In the genomic region with DNA sequence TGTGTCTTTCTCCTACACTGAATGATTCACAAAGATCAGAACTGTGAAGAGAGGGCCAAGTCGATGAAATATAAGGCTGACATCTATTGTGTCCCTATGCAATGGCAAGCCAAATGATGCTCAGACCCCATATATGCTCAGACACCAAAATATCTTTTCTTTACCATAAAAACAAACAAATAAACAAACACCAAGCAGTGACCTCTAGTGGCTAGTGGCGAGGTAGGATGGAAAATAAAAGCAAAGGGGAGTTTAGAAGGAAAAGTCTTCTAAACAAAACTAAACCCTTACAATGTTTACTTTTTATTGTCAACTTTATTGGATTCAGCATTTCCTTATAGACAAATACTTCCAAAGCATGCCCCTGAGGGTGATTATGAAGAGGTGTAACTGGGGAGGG, we compare ENCODE assay signal across 27 mouse cellular contexts.
DNase-seq lines count a peak whose midpoint lies in the region; TF ChIP-seq lines count a peak whose summit lies in the region.
"Had no signal": no experiment of that assay in that cellular context is flagged by ENCODE, and none has a peak within 500 bp of the region (broad histone marks: within the 10 kb centered on the region; RNA-seq: fewer than 3 reads in every experiment).

No protein-coding gene starts in this region.

- no peaks in the 10 kb centered on the region for H3K79me2 ChIP-seq in heart, adult 2 months (replicated peaks; ENCODE audit: control insufficient read depth, insufficient read depth, low read length)
- no peaks in the 10 kb centered on the region for H3K79me2 ChIP-seq in MEL (ENCODE audit: control insufficient read depth, insufficient read depth, low read length, poor library complexity)
- H3K79me2 ChIP-seq in myocyte (ENCODE audit: control insufficient read depth, insufficient read depth), result no peaks in the 10 kb centered on the region

- H3K27ac ChIP-seq in heart, adult 2 months, result no peak overlapping the region
- no peak overlapping the region for H3K27ac ChIP-seq in layer of hippocampus, adult 2 months
- no peak overlapping the region for H3K27ac ChIP-seq in MEL (ENCODE audit: control insufficient read depth, low read depth, low read length)
- H3K27ac ChIP-seq: embryonic facial prominence, embryonic 13.5 days; limb, embryonic 12.5 days; liver, embryonic 15.5 days; stomach, embryonic 15.5 days had no signal

- TF ChIP-seq CTCF in heart, adult 2 months (IDR thresholded peaks at IDR 0.05), result peak; percentile 51
- peak; percentile 63 for TF ChIP-seq CTCF in layer of hippocampus, adult 2 months (conservative IDR thresholded peaks at IDR 0.05)
- TF ChIP-seq CTCF in MEL (IDR thresholded peaks at IDR 0.05 in 2 of 3, conservative IDR thresholded peaks at IDR 0.05 in 1 of 3; ENCODE audit: control insufficient read depth in 1 of 3, insufficient read depth in 1 of 3, low read depth in 2 of 3, low read length in 3 of 3, poor library complexity in 1 of 3, severe bottlenecking in 1 of 3), result peak in 1 of 3 experiments; percentile 27; a peak in 2 of 6 replicates

- no peak for TF ChIP-seq POLR2A in heart, adult 2 months (IDR thresholded peaks at IDR 0.05; ENCODE audit: insufficient read depth, low read depth, low read length)
- TF ChIP-seq POLR2A in MEL (IDR thresholded peaks at IDR 0.05; ENCODE audit: control insufficient read depth in 1 of 2, insufficient read depth in 1 of 2, low read depth in 1 of 2, low read length in 2 of 2, poor library complexity in 1 of 2) (no peak), myocyte (IDR thresholded peaks at IDR 0.05; ENCODE audit: insufficient read length, low read depth) (no peak)

- H3K4me3 ChIP-seq in heart, adult 2 months, result no peak overlapping the region
- no peak overlapping the region for H3K4me3 ChIP-seq in layer of hippocampus, adult 2 months
- H3K4me3 ChIP-seq in MEL (ENCODE audit: control insufficient read depth in 1 of 2, insufficient read depth in 1 of 2, low read depth in 2 of 2, low read length in 2 of 2), result no peak overlapping the region
- H3K4me3 ChIP-seq in myocyte, result peak overlapping the region; percentile 14
- H3K4me3 ChIP-seq: embryonic facial prominence, embryonic 13.5 days; limb, embryonic 12.5 days; liver, embryonic 15.5 days; stomach, embryonic 15.5 days had no signal

- H3K4me1 ChIP-seq in heart, adult 2 months (ENCODE audit: control insufficient read depth, insufficient read depth, low read length), result peaks cover 4% of the 10 kb centered on the region
- no peaks in the 10 kb centered on the region for H3K4me1 ChIP-seq in MEL (ENCODE audit: control insufficient read depth in 1 of 2, insufficient read depth in 2 of 2, low read length in 2 of 2)
- H3K4me1 ChIP-seq: stomach, embryonic 15.5 days had no signal

- intact Hi-C loops in heart, adult 2 months (cut with DNase I), result no loop called here
- intact Hi-C loops in heart, postnatal 36 days (cut with DNase I), result loop anchor here (5.0 kb wide), 1 partner anchor 152 kb away; a partner anchor contains a TSS

- H3ac ChIP-seq in myocyte (ENCODE audit: control insufficient read depth, insufficient read length), result no peak overlapping the region

- 86% methylated on average over 2 of the region's 2 CpGs for WGBS in heart, adult 2 months

- no peaks in the 10 kb centered on the region for H3K27me3 ChIP-seq in heart, adult 2 months (ENCODE audit: control insufficient read depth, insufficient read depth, low read length)
- H3K27me3 ChIP-seq in MEL (ENCODE audit: control insufficient read depth in 1 of 2, insufficient read depth in 2 of 2, low read length in 2 of 2) (peaks cover 2% of the 10 kb centered on the region in 2 experiments; a peak in 2 of 4 replicates), myocyte (ENCODE audit: control insufficient read depth, insufficient read depth, insufficient read length) (no peaks in the 10 kb centered on the region)
- H3K27me3 ChIP-seq: embryonic facial prominence, embryonic 13.5 days; limb, embryonic 12.5 days; liver, embryonic 15.5 days; stomach, embryonic 15.5 days had no signal

- TF ChIP-seq RAD21 in MEL (IDR thresholded peaks at IDR 0.05; ENCODE audit: low read depth, low read length), result peak; percentile 26

- no peak for DNase-seq in heart, adult 2 months
- no peak for DNase-seq in heart, postnatal 36 days
- DNase-seq in layer of hippocampus, adult 2 months (ENCODE audit: low spot score in 2 of 2), result no peak
- DNase-seq in layer of hippocampus, postnatal 25 days (ENCODE audit: extremely low spot score in 1 of 2, low spot score in 1 of 2), result no peak
- no peak for DNase-seq in MEL (ENCODE audit: low read depth, low spot score)
- no peak for DNase-seq in lung, postnatal 25 days (ENCODE audit: low spot score)
- no peak for DNase-seq in urinary bladder, postnatal 14 days (ENCODE audit: low spot score)
- DNase-seq: adrenal gland, adult 2 months; adrenal gland, postnatal 36 days; cerebellum, adult 18-20 months; cerebellum, postnatal 10 days; forebrain, postnatal 0 days; gastrocnemius, postnatal 10 days; kidney, adult 11 months; kidney, postnatal 4 days; lung, embryonic 14.5 days; lung, postnatal 14 days; right cerebral cortex, postnatal 25 days; thymus, postnatal 14 days had no signal

- TF ChIP-seq EP300 in heart, adult 2 months (IDR thresholded peaks at IDR 0.05; ENCODE audit: insufficient read depth, low read depth, low read length), result no peak
- no peak for TF ChIP-seq EP300 in MEL (IDR thresholded peaks at IDR 0.05; ENCODE audit: low read depth in 1 of 2, low read length in 2 of 2)

- H3K4me2 ChIP-seq in myocyte (ENCODE audit: low read depth), result peak overlapping the region; percentile 69
- H3K4me2 ChIP-seq: embryonic facial prominence, embryonic 13.5 days; heart, embryonic 11.5 days; limb, embryonic 12.5 days; liver, embryonic 15.5 days; lung, embryonic 14.5 days; midbrain, embryonic 11.5 days; stomach, embryonic 15.5 days had no signal

- no peak overlapping the region for H3K9ac ChIP-seq in heart, adult 2 months (ENCODE audit: low read depth, low read length)
- no peak overlapping the region for H3K9ac ChIP-seq in MEL (ENCODE audit: control insufficient read depth, low read depth, low read length, poor library complexity, severe bottlenecking)
- H3K9ac ChIP-seq: embryonic facial prominence, embryonic 13.5 days; forebrain, postnatal 0 days; limb, embryonic 12.5 days; liver, embryonic 15.5 days; lung, embryonic 14.5 days; stomach, embryonic 15.5 days had no signal

- H3K9me3 ChIP-seq in MEL (replicated peaks; ENCODE audit: insufficient read depth, low read length), result no peaks in the 10 kb centered on the region
- H3K9me3 ChIP-seq: embryonic facial prominence, embryonic 13.5 days; G1E; liver, embryonic 15.5 days; stomach, embryonic 15.5 days had no signal

- H3K36me3 ChIP-seq in heart, adult 2 months (ENCODE audit: control insufficient read depth, insufficient read depth, low read length), result peaks cover 4% of the 10 kb centered on the region
- H3K36me3 ChIP-seq in MEL (ENCODE audit: control insufficient read depth in 1 of 2, insufficient read depth in 2 of 2, low read length in 2 of 2), result no peaks in the 10 kb centered on the region
- no peaks in the 10 kb centered on the region for H3K36me3 ChIP-seq in myocyte (ENCODE audit: control insufficient read depth, insufficient read depth)
- H3K36me3 ChIP-seq: embryonic facial prominence, embryonic 13.5 days; G1E; limb, embryonic 12.5 days; liver, embryonic 15.5 days; stomach, embryonic 15.5 days had no signal

TF ChIP-seq in MEL, 35 proteins besides CTCF, POLR2A, EP300 and RAD21:
- TF ChIP-seq SMC3 (IDR thresholded peaks at IDR 0.05; ENCODE audit: low read depth, low read length), result peak; percentile 38
- TF ChIP-seq ZC3H11A (IDR thresholded peaks at IDR 0.05; ENCODE audit: low read depth, low read length), result peak; percentile 8; the same call in 1 of the 2 replicates
- TF ChIP-seq MEF2A (IDR thresholded peaks at IDR 0.05; ENCODE audit: extremely low read depth, insufficient replicate concordance, low read depth, low read length, poor library complexity, severe bottlenecking), result no peak

TF ChIP-seq in myocyte, 11 proteins besides CTCF, POLR2A, EP300 and RAD21:
- TF ChIP-seq TCF12 (IDR thresholded peaks at IDR 0.05; ENCODE audit: insufficient read depth, poor library complexity, severe bottlenecking) (no peak), MAX (IDR thresholded peaks at IDR 0.05; ENCODE audit: low read depth) (no peak), MYOG (IDR thresholded peaks at IDR 0.05; ENCODE audit: control insufficient read depth in 1 of 3, insufficient read depth in 1 of 3, insufficient read length in 2 of 3, low read depth in 2 of 3) (no peak), USF1 (IDR thresholded peaks at IDR 0.05; ENCODE audit: low read depth) (no peak), TCF3 (IDR thresholded peaks at IDR 0.05; ENCODE audit: insufficient read length, low read depth) (no peak)
